Mouse (Mus musculus) cerebellum, postnatal 4 days (tissue): ENCODE measurements around the gene Mturn.

Experiments
- DNase-seq, 2 experiments: peaks; one replicate each; pipeline ENCODE4 v3.0.0; 2022; ENCODE audit warnings: low spot score in 2 of 2, mixed read lengths in 1 of 2

Mturn gene

GRCm38 (mm10) chr6:54729451-54730105 is 48.2 kb downstream of the Mturn start:
- DNase-seq = no peak

DNA sequence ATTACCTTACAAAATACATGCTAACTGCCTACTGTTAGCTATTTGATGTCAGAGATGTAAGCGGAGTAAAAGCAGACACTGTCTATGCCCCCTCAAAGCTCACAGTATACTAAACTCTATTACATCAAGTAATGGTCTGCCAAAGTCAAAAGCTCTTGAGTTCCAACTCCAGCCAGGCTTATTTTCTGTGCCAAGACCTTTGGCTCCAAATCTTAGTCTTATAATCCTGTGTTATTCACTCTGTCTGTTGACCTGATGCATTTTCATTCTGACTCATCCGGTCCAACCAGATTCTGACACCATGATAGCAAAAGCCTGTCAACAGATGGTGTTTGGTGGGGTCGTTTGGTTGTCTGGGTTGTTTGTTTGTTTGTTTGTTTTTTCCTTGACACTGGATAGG is 50.3 kb downstream of the Mturn start:
- DNase-seq = no peak

DNA sequence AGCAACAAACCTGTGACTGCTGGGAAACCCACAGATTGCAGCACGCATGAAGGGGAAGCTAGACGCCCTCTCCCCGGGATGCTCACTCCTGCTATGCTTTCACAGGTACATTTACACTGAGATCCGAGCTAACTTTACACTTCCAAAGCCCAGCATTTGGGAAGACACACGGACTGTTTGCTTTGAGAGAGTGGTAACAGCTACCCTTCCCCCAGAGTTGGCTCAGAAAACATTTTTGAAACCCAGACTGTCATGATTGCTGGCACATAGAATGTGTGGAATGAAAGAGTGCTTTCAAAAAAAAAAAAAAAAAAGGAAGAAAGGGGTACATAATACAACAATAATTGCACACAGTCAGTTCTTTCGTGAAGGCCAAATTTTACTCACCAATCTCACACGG is 51.3 kb downstream of the Mturn start:
- no peak for DNase-seq

DNA sequence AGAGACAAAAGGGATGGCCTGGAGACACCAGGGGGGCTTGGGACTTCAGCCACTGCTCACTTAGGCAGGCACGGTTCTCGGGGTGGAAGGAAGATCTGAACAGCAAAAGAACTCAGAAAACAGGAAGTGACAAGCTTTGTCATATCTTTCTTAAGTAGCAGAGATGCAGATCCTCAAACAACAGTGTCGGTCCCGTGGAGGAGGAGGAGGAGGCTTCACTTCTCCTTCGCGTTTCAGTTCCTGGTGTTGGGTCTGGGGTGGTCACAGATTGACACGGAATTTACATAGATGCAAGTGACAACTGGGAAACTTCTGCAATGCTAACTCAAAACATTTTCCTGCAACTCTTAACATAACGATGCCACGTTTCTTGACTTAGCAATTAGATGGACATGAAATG is 54.7 kb downstream of the Mturn start:
- no peak for DNase-seq

- no peak for DNase-seq
These were observed 55.8 kb downstream of the Mturn start for GRCm38 (mm10) chr6:54737255-54737654.

DNA sequence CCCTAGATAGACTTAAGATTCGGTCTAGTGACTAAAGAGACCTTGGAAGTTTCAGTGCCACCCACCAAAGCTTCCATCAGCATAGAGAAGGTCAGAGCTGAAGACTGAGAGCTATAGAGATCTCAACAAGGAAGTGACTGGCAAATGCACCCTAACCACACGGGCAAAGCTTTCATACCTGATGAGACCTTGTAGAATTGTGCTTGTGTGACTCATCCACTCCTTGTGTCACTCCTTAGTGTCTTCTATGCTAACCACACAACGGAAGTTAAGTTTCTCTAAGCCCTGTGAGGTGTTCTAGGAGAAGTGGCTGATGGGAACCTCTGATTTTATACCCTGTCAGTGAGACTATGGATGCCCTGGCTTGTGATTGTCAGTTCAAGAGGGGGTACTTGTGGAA is 56.3 kb downstream of the Mturn start:
- DNase-seq = no peak

GRCm38 (mm10) chr6:54749056-54749455 is 67.6 kb downstream of the Mturn start:
- DNase-seq = no peak

DNA sequence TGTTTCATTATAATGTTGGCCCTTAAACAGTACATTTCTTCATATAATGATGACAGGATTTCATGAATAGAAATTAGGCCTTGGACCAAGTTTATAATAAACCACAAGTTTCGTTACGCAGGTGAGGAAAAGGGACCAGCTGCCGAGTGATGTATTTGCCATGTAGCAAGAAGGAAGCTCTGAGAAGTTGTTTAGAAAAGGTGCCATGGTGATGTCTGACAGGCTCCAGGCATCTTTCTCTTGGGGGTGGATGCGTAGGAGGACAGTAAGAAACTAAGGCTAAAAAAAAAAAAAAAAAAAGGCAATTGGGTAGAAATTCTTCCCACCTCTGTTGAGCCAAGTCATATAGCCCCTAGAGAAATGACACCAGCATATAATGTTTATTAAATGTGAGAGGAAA is 70.2 kb downstream of the Mturn start:
- DNase-seq = no peak

DNA sequence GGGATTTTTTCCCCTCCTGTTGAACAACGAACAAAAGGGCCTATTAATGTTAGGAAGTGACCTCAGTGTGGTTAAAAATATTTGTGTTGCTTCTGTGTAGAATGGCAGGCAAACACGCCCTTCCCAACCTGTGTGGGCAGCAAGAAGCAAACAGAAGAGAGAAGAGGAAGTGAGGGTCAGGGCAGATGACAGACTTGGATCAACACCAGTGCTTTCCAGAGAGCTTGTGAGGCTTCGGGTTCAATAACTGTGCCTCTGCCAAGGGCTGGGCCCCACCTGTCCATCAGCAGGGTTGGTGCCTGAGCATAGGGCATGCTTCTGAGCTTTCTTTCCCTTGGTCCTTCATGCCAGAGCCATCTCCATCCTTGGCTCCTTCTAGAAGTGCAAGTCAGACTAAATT is 70.7 kb downstream of the Mturn start:
- DNase-seq = no peak
